Comparison of ENCODE assay signal across 8 mouse cellular contexts in genomic region chr12:111038231-111038975, GRCm38 (mm10). TPM values are rescaled to one million over a fixed set of nuclear protein-coding genes. Genes with fewer than 3 reads are reported as not detected.
DNase-seq lines count a peak whose midpoint lies in the region; ATAC-seq lines count a peak whose summit lies in the region.

No protein-coding gene starts in this region.

- peak overlapping the region; percentile 82 for H3K9ac ChIP-seq in forebrain, embryonic 14.5 days (ENCODE audit: low read length)

- H3K9me3 ChIP-seq in forebrain, embryonic 14.5 days (replicated peaks; ENCODE audit: control insufficient read depth, low read length), result no peaks in the 10 kb centered on the region

- WGBS in forebrain, embryonic 14.5 days, result under 1% methylated on average over 50 of the region's 54 CpGs

- ATAC-seq in forebrain, embryonic 14.5 days, result peak; percentile 72

- H3K4me1 ChIP-seq in forebrain, embryonic 14.5 days (ENCODE audit: control insufficient read depth, insufficient read depth, low read length), result peaks cover 15% of the 10 kb centered on the region

- peak; percentile 56 for DNase-seq in MN1 (ENCODE audit: low spot score)
- DNase-seq in c-Kit-negative CD71-positive TER-119-positive erythroid progenitor cells, embryonic 14.5 days (ENCODE audit: low read depth, low spot score), result peak; percentile 42
- peak; percentile 83 for DNase-seq in forebrain, embryonic 14.5 days (ENCODE audit: low spot score)
- peak; percentile 71 for DNase-seq in heart, postnatal 4 days
- peak; percentile 18 to 39 for DNase-seq in left cerebral cortex, adult 18-20 months (ENCODE audit: low spot score in 2 of 2)
- DNase-seq in lung, postnatal 4 days, result peak; percentile 72 to 78
- DNase-seq in right cerebral cortex, postnatal 10 days (ENCODE audit: low spot score in 2 of 2), result peak; percentile 68 to 76
- peak; percentile 68 for DNase-seq in urinary bladder, postnatal 25 days (ENCODE audit: low spot score)

- peak overlapping the region; percentile 99 for H3K27ac ChIP-seq in forebrain, embryonic 14.5 days (ENCODE audit: low read depth, low read length)

- H3K4me3 ChIP-seq in forebrain, embryonic 14.5 days (ENCODE audit: low read depth, low read length), result peak overlapping the region; percentile 95

- peak overlapping the region; percentile 70 for H3K4me2 ChIP-seq in forebrain, embryonic 14.5 days (ENCODE audit: low read length)

- no peaks in the 10 kb centered on the region for H3K36me3 ChIP-seq in forebrain, embryonic 14.5 days (ENCODE audit: control insufficient read depth, insufficient read depth, low read length)

- H3K27me3 ChIP-seq in forebrain, embryonic 14.5 days (replicated peaks; ENCODE audit: control insufficient read depth, insufficient read depth, low read length), result no peaks in the 10 kb centered on the region

RNA-seq across cellular contexts. Expression of gene Rcor1, which starts 0.7 kb away (rescaled TPM):
- polyA plus RNA-seq in forebrain, embryonic 14.5 days (2014; fragmentation: Nextera tagmentation; extraction: Ambion mirVana), result 8.5 and 9.7 TPM in 2 replicates
- total RNA-seq in heart, postnatal 4 days (2021), result 10 to 100 TPM; 26.0 to 26.8 TPM
- 10 to 100 TPM; 16.4 to 18.9 TPM for total RNA-seq in left cerebral cortex, adult 18-20 months (2021)

RNA-seq across cellular contexts. Expression of gene Ankrd9, which starts 59.6 kb away (rescaled TPM):
- 6.0 and 7.2 TPM in 2 replicates for polyA plus RNA-seq in forebrain, embryonic 14.5 days (2014; fragmentation: Nextera tagmentation; extraction: Ambion mirVana)
- 10 to 100 TPM; 22.4 to 28.0 TPM for total RNA-seq in heart, postnatal 4 days (2021)
- total RNA-seq in left cerebral cortex, adult 18-20 months (2021), result 10 to 100 TPM; 19.6 to 21.1 TPM

Comparison
In these comparisons a context has a peak if more than half of its experiments do, and no peak if none do; other contexts are left out.
1. Peak in every context shown above with its lines: DNase-seq, ATAC-seq, H3K4me3 ChIP-seq and H3K27ac ChIP-seq.
2. DNase-seq: peak in every context shown above with its lines; median percentile 83 in forebrain, embryonic 14.5 days; 75 in lung, postnatal 4 days; 72 in right cerebral cortex, postnatal 10 days; 71 in heart, postnatal 4 days; 68 in urinary bladder, postnatal 25 days; 56 in MN1; 42 in c-Kit-negative CD71-positive TER-119-positive erythroid progenitor cells, embryonic 14.5 days; 28 in left cerebral cortex, adult 18-20 months.